Mouse (Mus musculus) stomach, embryonic 16.5 days (tissue): Measurements from ENCODE around the gene Pcyt2. TPM values are rescaled to one million over a fixed set of nuclear protein-coding genes. Genes with fewer than 3 reads are reported as not detected.

Experiments
- ATAC-seq: fragments of 200-750 bp; cut with Nextera tagmentation; 2 replicates; pipeline ENCODE4 v1.8.0; 2017; ENCODE audit warnings: moderate number of reproducible peaks, moderate TSS enrichment; ENCODE audit not compliant: insufficient read depth, low FRiP score
- H3K27ac ChIP-seq: fragments of 300-500 bp; sonication (generic); 2 replicates; pipeline ENCODE4 v1.5.1; 2014; ENCODE audit warnings: low read length
- H3K27me3 ChIP-seq: fragments of 300-500 bp; sonication (generic); 2 replicates; pipeline ENCODE4 v1.6.1; 2014; ENCODE audit warnings: low read length, control low read depth, mixed read lengths; ENCODE audit not compliant: control insufficient read depth, insufficient read depth
- H3K36me3 ChIP-seq: fragments of 300-500 bp; sonication (generic); 2 replicates; pipeline ENCODE4 v1.6.1; 2014; ENCODE audit warnings: low read length; ENCODE audit not compliant: control insufficient read depth, insufficient read depth
- H3K4me1 ChIP-seq: fragments of 300-500 bp; sonication (generic); 2 replicates; pipeline ENCODE4 v1.6.1; 2014; ENCODE audit warnings: low read length, control low read depth, mixed read lengths; ENCODE audit not compliant: control insufficient read depth, insufficient read depth
- H3K4me2 ChIP-seq: fragments of 300-500 bp; sonication (generic); 2 replicates; pipeline ENCODE4 v1.6.1; 2014; ENCODE audit warnings: low read depth, low read length, mixed read lengths
- H3K4me3 ChIP-seq: fragments of 300-500 bp; sonication (generic); replicated peaks from 2 replicates; pipeline ENCODE4 v1.5.1; 2014; ENCODE audit warnings: mild to moderate bottlenecking, low read length
- H3K9ac ChIP-seq: fragments of 300-500 bp; sonication (generic); 2 replicates; pipeline ENCODE4 v1.6.1; 2014; ENCODE audit warnings: low read length
- H3K9me3 ChIP-seq: fragments of 300-500 bp; sonication (generic); replicated peaks from 2 replicates; pipeline ENCODE4 v1.6.1; 2016; ENCODE audit warnings: low read length, control low read depth; ENCODE audit not compliant: control insufficient read depth
- WGBS: fragments of 180-500 bp; shearing (Covaris S2); extraction: QIAGEN DNeasy Blood & Tissue Kit; methylation state at CpG from one replicate; pipeline ENCODE4 v1.1.7; 2014; 5-methylcytosine and 5-hydroxymethylcytosine counted together
- polyA plus RNA-seq: library from polyadenylated mRNA; unstranded; fragments of >200 nt; fragmentation: Nextera tagmentation; extraction: Ambion mirVana; gene quantifications from 2 replicates; pipeline ENCODE4 v1.2.1, GENCODE M21; 2015

Pcyt2 gene
- polyA plus RNA-seq, 1 experiment from 2014 or later = 185 TPM

GRCm38 (mm10) chr11:120575046-120575445 lies 42.7 kb downstream of the Pcyt2 start:
- no peaks in the 10 kb centered on the region for H3K27me3 ChIP-seq
- H3K27ac ChIP-seq = no peak overlapping the region
- no peak overlapping the region for H3K4me3 ChIP-seq
- no peak overlapping the region for H3K9ac ChIP-seq
- peaks cover 29% of the 10 kb centered on the region for H3K4me1 ChIP-seq
- 0 out of 2 replicates have a peak overlapping the region, but pooled peaks have one; percentile 87 for H3K4me2 ChIP-seq
- ATAC-seq = no peak
- WGBS = 79% methylated on average over 2 of the region's 2 CpGs
- H3K36me3 ChIP-seq = peaks cover 31% of the 10 kb centered on the region
- no peaks in the 10 kb centered on the region for H3K9me3 ChIP-seq

- Histone ChIP-seq H3K4me1 (peaks cover 21% of the 10 kb centered on the region), H3K9me3 (no peaks in the 10 kb centered on the region), H3K36me3 (peaks cover 30% of the 10 kb centered on the region), H3K27ac (peak overlapping the region; percentile 34; the same call in 1 of the 2 replicates), H3K4me2 (peak overlapping the region; percentile 87), H3K9ac (peak overlapping the region; percentile 77), H3K27me3 (no peaks in the 10 kb centered on the region), H3K4me3 (peak overlapping the region; percentile 98)
- 29% methylated on average over 5 of the region's 5 CpGs for WGBS
- no peak for ATAC-seq
Measured at GRCm38 (mm10) chr11:120574278-120574600, 43.5 kb downstream of the Pcyt2 start.

- H3K36me3 ChIP-seq = peaks cover 25% of the 10 kb centered on the region
- H3K9ac ChIP-seq = peak overlapping the region; percentile 77
- WGBS = under 1% methylated on average over 23 of the region's 23 CpGs
- peak overlapping the region; percentile 85 for H3K27ac ChIP-seq
- no peaks in the 10 kb centered on the region for H3K9me3 ChIP-seq
- H3K27me3 ChIP-seq = no peaks in the 10 kb centered on the region
- H3K4me1 ChIP-seq = peaks cover 18% of the 10 kb centered on the region
- H3K4me2 ChIP-seq = peak overlapping the region; percentile 87
- no peak for ATAC-seq
- H3K4me3 ChIP-seq = peak overlapping the region; percentile 98
Measured at GRCm38 (mm10) chr11:120573585-120574277, 44.0 kb downstream of the Pcyt2 start.

GRCm38 (mm10) chr11:120572752-120573584 lies 44.8 kb downstream of the Pcyt2 start, which contains the start of gene P4hb:
P4hb (minus strand) TSS chr11:120573253.
- H3K4me3 ChIP-seq = peak within 1 kb of the TSS; percentile 98
- WGBS = under 1% methylated on average over 94 of the region's 94 CpGs
- ATAC-seq = peak; percentile 96
- H3K4me2 ChIP-seq = peak within 1 kb of the TSS; percentile 89
- no peaks in the 10 kb centered on the region for H3K27me3 ChIP-seq
- H3K4me1 ChIP-seq = peaks cover 18% of the 10 kb centered on the region
- peak within 1 kb of the TSS; percentile 90 for H3K27ac ChIP-seq
- H3K9me3 ChIP-seq = no peaks in the 10 kb centered on the region
- H3K36me3 ChIP-seq = peaks cover 17% of the 10 kb centered on the region
- H3K9ac ChIP-seq = peak within 1 kb of the TSS; percentile 95

GRCm38 (mm10) chr11:120572417-120572751 lies 45.4 kb downstream of the Pcyt2 start:
- peak; percentile 5 for ATAC-seq
- Histone ChIP-seq H3K9me3 (no peaks in the 10 kb centered on the region), H3K4me1 (peaks cover 18% of the 10 kb centered on the region), H3K4me3 (peak overlapping the region; percentile 98), H3K4me2 (peak overlapping the region; percentile 89), H3K27me3 (no peaks in the 10 kb centered on the region), H3K9ac (peak overlapping the region; percentile 95), H3K27ac (peak overlapping the region; percentile 90), H3K36me3 (peaks cover 18% of the 10 kb centered on the region)
- WGBS = under 1% methylated on average over 22 of the region's 24 CpGs

- Histone ChIP-seq H3K27me3 (no peaks in the 10 kb centered on the region), H3K9me3 (no peaks in the 10 kb centered on the region), H3K36me3 (peaks cover 22% of the 10 kb centered on the region), H3K4me1 (peaks cover 18% of the 10 kb centered on the region), H3K27ac (peak overlapping the region; percentile 90), H3K4me3 (peak overlapping the region; percentile 98), H3K9ac (peak overlapping the region; percentile 95), H3K4me2 (peak overlapping the region; percentile 89)
- WGBS = 5% methylated on average over 11 of the region's 11 CpGs
- ATAC-seq = no peak
Measured at GRCm38 (mm10) chr11:120571754-120572416, 45.9 kb downstream of the Pcyt2 start.

GRCm38 (mm10) chr11:120571122-120571521 lies 46.6 kb downstream of the Pcyt2 start:
- Histone ChIP-seq H3K4me3 (peak overlapping the region; percentile 98), H3K4me1 (peaks cover 18% of the 10 kb centered on the region), H3K36me3 (peaks cover 25% of the 10 kb centered on the region), H3K9ac (peak overlapping the region; percentile 95), H3K4me2 (peak overlapping the region; percentile 89), H3K27ac (0 out of 2 replicates have a peak overlapping the region, but pooled peaks have one; percentile 34), H3K9me3 (no peaks in the 10 kb centered on the region), H3K27me3 (no peaks in the 10 kb centered on the region)
- 54% methylated on average over 3 of the region's 3 CpGs for WGBS
- ATAC-seq = no peak

- H3K4me1 ChIP-seq = peaks cover 11% of the 10 kb centered on the region
- H3K27ac ChIP-seq = no peak overlapping the region
- H3K36me3 ChIP-seq = peaks cover 25% of the 10 kb centered on the region
- WGBS = 90% methylated on average over 6 of the region's 6 CpGs
- ATAC-seq = no peak
- H3K4me3 ChIP-seq = no peak overlapping the region
- H3K27me3 ChIP-seq = no peaks in the 10 kb centered on the region
- no peaks in the 10 kb centered on the region for H3K9me3 ChIP-seq
- no peak overlapping the region for H3K9ac ChIP-seq
- no peak overlapping the region for H3K4me2 ChIP-seq
Measured at GRCm38 (mm10) chr11:120568324-120568723, 49.4 kb downstream of the Pcyt2 start.

GRCm38 (mm10) chr11:120565114-120565513 lies 52.6 kb downstream of the Pcyt2 start:
- no peaks in the 10 kb centered on the region for H3K9me3 ChIP-seq
- no peaks in the 10 kb centered on the region for H3K4me1 ChIP-seq
- H3K4me3 ChIP-seq = no peak overlapping the region
- H3K4me2 ChIP-seq = no peak overlapping the region
- ATAC-seq = no peak
- H3K27me3 ChIP-seq = no peaks in the 10 kb centered on the region
- H3K36me3 ChIP-seq = peaks cover 45% of the 10 kb centered on the region
- H3K9ac ChIP-seq = no peak overlapping the region
- 85% methylated on average over 9 of the region's 9 CpGs for WGBS
- no peak overlapping the region for H3K27ac ChIP-seq
